Mouse (Mus musculus) regulatory T cell (primary cell): ENCODE measurements around the gene Bcar3.

Source experiments
- in situ Hi-C: fragments of 300-600 bp; cut with MboI, MseI; formaldehyde crosslinking; loops from one replicate; pipeline ENCODE4 v1.15.1; 2025; ENCODE audit warnings: high pct_unique_total_duplicates

The Bcar3 gene

GRCm38 (mm10) chr3:122480065-122480675 lies 186.2 kb downstream of the Bcar3 start:
- in situ Hi-C loops = no loop called here

DNA sequence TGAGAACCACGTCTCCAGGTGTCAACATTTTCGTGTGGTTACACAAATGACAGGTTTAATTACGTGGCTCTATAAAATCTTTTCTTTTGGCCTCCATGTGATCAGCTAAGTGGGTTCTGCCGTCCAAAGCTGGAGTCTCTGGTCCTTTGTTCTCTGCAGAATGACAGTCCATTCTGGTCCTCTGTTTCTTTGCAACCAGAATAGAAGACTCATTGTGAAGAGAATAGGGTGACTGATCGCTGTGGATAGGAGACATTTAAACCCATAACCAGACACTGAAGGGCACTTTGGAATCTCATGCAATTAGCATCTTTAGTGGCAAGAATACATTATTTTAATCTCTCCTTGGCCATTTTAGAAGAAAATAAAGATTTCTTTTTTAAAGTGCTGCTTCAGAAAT lies 187.1 kb downstream of the Bcar3 start:
- in situ Hi-C loops = no loop called here

GRCm38 (mm10) chr3:122481891-122482739 lies 188.2 kb downstream of the Bcar3 start:
- in situ Hi-C loops = no loop called here

GRCm38 (mm10) chr3:122483066-122483782 lies 189.3 kb downstream of the Bcar3 start:
- in situ Hi-C loops = no loop called here

- in situ Hi-C loops = no loop called here
These were observed 189.8 kb downstream of the Bcar3 start for GRCm38 (mm10) chr3:122483783-122484130.

DNA sequence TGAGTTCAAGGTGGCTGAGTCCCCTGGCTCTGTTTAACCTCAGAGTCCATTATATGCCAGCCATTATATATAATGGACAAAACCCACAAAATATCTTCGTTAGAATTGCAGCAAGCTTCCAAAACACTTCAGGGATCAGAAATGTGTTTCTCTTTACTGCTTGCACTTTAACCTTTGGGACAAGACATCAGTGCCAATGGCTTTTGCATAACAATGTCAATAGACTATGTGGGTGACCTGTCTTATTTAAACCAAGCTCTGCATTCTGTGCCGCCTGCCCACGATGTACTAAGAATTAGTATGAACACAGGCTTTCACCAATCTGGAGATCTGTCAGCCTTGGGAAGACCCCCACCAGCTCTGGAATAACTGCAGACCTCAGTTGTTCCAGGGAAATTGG lies 190.4 kb downstream of the Bcar3 start:
- in situ Hi-C loops = no loop called here

DNA sequence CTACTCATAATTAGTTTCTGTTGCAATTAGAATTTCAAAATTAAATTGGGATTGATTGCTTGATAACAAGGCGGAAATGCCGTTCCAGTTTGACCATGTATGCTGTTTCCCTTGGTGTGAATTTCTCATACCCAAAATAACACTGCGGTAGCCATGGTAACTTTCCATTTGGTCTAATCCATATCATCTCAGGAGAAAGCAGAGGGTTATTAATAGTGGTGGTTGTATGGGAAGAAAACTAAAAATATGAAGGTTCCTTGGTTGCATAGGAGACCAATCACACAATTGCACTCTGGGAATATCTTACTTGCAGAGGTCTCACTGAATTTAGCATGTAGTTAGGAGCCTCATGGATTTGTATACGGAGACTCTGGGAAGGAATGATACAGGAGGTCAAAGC lies 191.8 kb downstream of the Bcar3 start:
- in situ Hi-C loops = no loop called here

DNA sequence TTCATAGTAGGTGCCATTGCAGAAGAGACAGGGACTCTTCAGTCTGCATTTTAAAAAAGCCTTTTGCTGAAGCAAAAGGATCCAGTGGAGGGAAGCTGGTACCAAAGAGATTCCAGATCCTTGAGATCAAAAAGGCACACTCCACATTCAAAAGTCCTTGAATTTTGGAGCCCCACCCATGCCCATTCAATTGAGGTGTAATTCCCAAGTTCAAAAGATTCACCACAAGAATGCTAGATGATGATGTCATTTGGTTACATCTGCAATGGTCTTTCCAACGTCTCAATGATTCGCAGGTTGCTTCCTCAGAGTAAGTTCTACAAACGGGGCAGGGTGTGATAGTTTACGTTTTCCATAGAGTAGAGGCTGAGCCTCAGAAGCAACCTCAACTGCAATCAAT lies 192.3 kb downstream of the Bcar3 start:
- in situ Hi-C loops = no loop called here

GRCm38 (mm10) chr3:122488051-122488754 lies 194.3 kb downstream of the Bcar3 start:
- in situ Hi-C loops = no loop called here

- in situ Hi-C loops = no loop called here
These were observed 196.6 kb downstream of the Bcar3 start for GRCm38 (mm10) chr3:122490574-122490973.

DNA sequence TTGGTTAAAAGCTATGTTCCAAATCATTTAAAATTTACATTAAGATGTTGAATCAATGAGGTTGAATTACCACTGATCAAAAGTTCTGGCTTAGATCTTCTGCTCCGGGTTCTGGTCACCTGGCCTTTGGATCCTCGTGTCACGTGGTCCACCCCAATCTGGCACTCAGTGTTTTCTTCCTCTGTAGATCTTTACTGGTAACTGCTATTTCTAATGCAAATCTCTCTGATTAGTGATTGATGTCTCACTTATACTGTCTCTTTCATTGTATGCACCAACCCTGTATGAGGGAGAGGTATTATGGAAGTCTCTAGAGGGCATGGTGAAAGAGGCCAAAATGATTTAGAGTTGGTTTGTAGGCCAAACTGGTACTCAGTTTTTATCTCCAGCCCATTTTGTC lies 198.1 kb downstream of the Bcar3 start:
- in situ Hi-C loops = no loop called here

GRCm38 (mm10) chr3:122492872-122493615 lies 199.1 kb downstream of the Bcar3 start:
- in situ Hi-C loops = no loop called here

- in situ Hi-C loops = no loop called here
These were observed 200.8 kb downstream of the Bcar3 start for GRCm38 (mm10) chr3:122494764-122495163.

GRCm38 (mm10) chr3:122497871-122498270 lies 203.9 kb downstream of the Bcar3 start:
- in situ Hi-C loops = no loop called here

GRCm38 (mm10) chr3:122498528-122498927 lies 204.6 kb downstream of the Bcar3 start:
- in situ Hi-C loops = no loop called here

- in situ Hi-C loops = no loop called here
These were observed 205.7 kb downstream of the Bcar3 start for GRCm38 (mm10) chr3:122499647-122500046.

DNA sequence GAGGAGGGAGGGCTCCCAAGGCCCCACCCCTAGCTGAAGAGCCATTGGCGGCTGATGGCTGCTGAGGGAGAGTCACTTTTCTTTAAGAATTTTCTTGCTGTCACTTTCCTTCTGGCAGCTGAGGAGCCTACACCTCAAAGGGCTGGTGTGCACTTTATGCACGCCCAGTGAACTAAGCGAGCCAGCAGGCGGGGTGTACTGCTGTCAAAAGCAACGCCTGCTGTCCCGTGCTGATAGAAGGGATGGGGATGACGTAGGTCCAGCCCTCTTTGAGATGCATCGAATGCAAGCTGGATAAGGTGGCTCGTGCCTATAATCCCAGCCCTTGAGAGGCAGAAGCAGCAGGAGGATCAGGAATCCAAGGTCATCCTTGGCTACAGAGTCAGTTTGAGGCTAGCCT lies 207.0 kb downstream of the Bcar3 start:
- in situ Hi-C loops = no loop called here

- in situ Hi-C loops = no loop called here
These were observed 212.5 kb downstream of the Bcar3 start for GRCm38 (mm10) chr3:122506343-122506916.

DNA sequence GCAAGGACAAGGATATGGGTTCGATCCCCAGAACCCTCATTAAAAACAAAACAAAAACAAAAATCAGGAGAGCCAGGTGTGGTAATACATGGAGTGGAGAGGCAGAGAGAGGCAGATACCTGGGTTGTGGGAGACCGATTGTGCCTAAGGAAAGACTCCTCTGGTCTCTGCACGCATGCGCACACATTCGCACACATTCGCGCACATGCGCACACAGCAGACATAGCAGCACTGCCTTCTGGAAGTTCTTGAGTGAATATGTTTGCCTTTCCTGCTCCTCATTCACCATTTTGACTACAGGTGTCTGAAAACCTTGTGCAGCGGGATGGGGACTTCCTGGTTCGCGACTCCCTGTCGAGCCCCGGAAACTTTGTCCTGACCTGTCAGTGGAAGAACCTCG lies 213.9 kb downstream of the Bcar3 start:
- in situ Hi-C loops = no loop called here

- in situ Hi-C loops = no loop called here
These were observed 215.1 kb downstream of the Bcar3 start for GRCm38 (mm10) chr3:122509084-122509483.
